Mouse (Mus musculus) stomach, embryonic 16.5 days (tissue): ENCODE data around the gene Tmod3. TPM values are rescaled to one million over a fixed set of nuclear protein-coding genes. Genes with fewer than 3 reads are reported as not detected.
"Not testable (repeated sequence)": the region's sequence is repeated elsewhere in the genome, so short reads cannot be mapped to it uniquely, and the experiment has no call there.

Experiments
- ATAC-seq: fragments of 200-750 bp; cut with Nextera tagmentation; 2 replicates; pipeline ENCODE4 v1.8.0; 2017; ENCODE audit warnings: moderate number of reproducible peaks, moderate TSS enrichment; ENCODE audit not compliant: insufficient read depth, low FRiP score
- H3K27ac ChIP-seq: fragments of 300-500 bp; sonication (generic); 2 replicates; pipeline ENCODE4 v1.5.1; 2014; ENCODE audit warnings: low read length
- H3K27me3 ChIP-seq: fragments of 300-500 bp; sonication (generic); 2 replicates; pipeline ENCODE4 v1.6.1; 2014; ENCODE audit warnings: low read length, control low read depth, mixed read lengths; ENCODE audit not compliant: control insufficient read depth, insufficient read depth
- H3K36me3 ChIP-seq: fragments of 300-500 bp; sonication (generic); 2 replicates; pipeline ENCODE4 v1.6.1; 2014; ENCODE audit warnings: low read length; ENCODE audit not compliant: control insufficient read depth, insufficient read depth
- H3K4me1 ChIP-seq: fragments of 300-500 bp; sonication (generic); 2 replicates; pipeline ENCODE4 v1.6.1; 2014; ENCODE audit warnings: low read length, control low read depth, mixed read lengths; ENCODE audit not compliant: control insufficient read depth, insufficient read depth
- H3K4me2 ChIP-seq: fragments of 300-500 bp; sonication (generic); 2 replicates; pipeline ENCODE4 v1.6.1; 2014; ENCODE audit warnings: low read depth, low read length, mixed read lengths
- H3K4me3 ChIP-seq: fragments of 300-500 bp; sonication (generic); replicated peaks from 2 replicates; pipeline ENCODE4 v1.5.1; 2014; ENCODE audit warnings: mild to moderate bottlenecking, low read length
- H3K9ac ChIP-seq: fragments of 300-500 bp; sonication (generic); 2 replicates; pipeline ENCODE4 v1.6.1; 2014; ENCODE audit warnings: low read length
- H3K9me3 ChIP-seq: fragments of 300-500 bp; sonication (generic); replicated peaks from 2 replicates; pipeline ENCODE4 v1.6.1; 2016; ENCODE audit warnings: low read length, control low read depth; ENCODE audit not compliant: control insufficient read depth
- WGBS: fragments of 180-500 bp; shearing (Covaris S2); extraction: QIAGEN DNeasy Blood & Tissue Kit; methylation state at CpG from one replicate; pipeline ENCODE4 v1.1.7; 2014; 5-methylcytosine and 5-hydroxymethylcytosine counted together
- polyA plus RNA-seq: library from polyadenylated mRNA; unstranded; fragments of >200 nt; fragmentation: Nextera tagmentation; extraction: Ambion mirVana; gene quantifications from 2 replicates; pipeline ENCODE4 v1.2.1, GENCODE M21; 2015

Tmod3 gene
- polyA plus RNA-seq, 1 experiment from 2014 or later, result 159 TPM

- peak; percentile 70 for ATAC-seq
- Histone ChIP-seq H3K9me3 (no peaks in the 10 kb centered on the region), H3K9ac (no peak overlapping the region), H3K4me2 (peak overlapping the region; percentile 3; the same call in 1 of the 2 replicates), H3K27me3 (no peaks in the 10 kb centered on the region), H3K4me3 (no peak overlapping the region), H3K27ac (peak overlapping the region; percentile 75), H3K36me3 (no peaks in the 10 kb centered on the region), H3K4me1 (peaks cover 34% of the 10 kb centered on the region)
- 17% methylated on average over 5 of the region's 5 CpGs for WGBS
These were observed 18.0 kb downstream of the Tmod3 start for GRCm38 (mm10) chr9:75541497-75541896.

GRCm38 (mm10) chr9:75536422-75536821 is 23.0 kb downstream of the Tmod3 start:
- no peak for ATAC-seq

DNA sequence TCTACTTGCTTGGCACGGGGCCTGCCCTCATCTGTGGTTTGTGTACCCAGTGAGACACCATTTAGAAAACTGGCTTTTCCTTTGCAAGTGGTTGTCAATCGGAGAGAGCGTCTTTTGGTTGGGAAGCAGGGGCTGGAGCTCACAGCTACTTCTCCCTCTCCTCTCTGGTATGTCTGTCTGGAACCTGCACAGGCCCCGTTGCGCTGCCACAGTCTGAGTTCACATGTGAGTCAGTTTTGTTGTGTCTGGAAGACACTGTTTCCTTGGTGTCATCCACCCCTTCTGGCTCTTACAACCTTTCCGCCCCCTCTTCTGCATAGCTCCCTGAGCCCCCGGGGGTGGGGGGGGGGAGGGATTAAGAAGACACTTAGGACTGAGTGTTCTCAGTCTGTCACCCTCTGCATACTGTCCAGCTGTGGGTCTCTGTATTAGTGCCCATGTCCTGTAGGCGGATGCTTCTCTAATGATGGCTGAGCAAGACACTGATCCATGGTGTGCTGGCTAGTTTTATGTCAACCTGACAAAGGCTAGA is 25.0 kb downstream of the Tmod3 start:
- no peaks in the 10 kb centered on the region for H3K36me3 ChIP-seq
- no peak overlapping the region for H3K9ac ChIP-seq
- no peak overlapping the region for H3K4me3 ChIP-seq
- no peak overlapping the region for H3K4me2 ChIP-seq
- no peak for ATAC-seq
- 0 out of 2 replicates have a peak, but pooled peaks cover 4% of the 10 kb centered on the region for H3K9me3 ChIP-seq
- H3K27me3 ChIP-seq, result no peaks in the 10 kb centered on the region
- 86% methylated on average over 8 of the region's 8 CpGs for WGBS
- H3K4me1 ChIP-seq, result peaks cover 8% of the 10 kb centered on the region
- H3K27ac ChIP-seq, result no peak overlapping the region

More at GRCm38 (mm10) chr9:75536422-75536821, 23.0 kb downstream of the Tmod3 start:
- Histone ChIP-seq H3K36me3 (no peaks in the 10 kb centered on the region), H3K27me3 (no peaks in the 10 kb centered on the region), H3K27ac (peak overlapping the region; percentile 37; the same call in 1 of the 2 replicates), H3K9ac (no peak overlapping the region), H3K9me3 (0 out of 2 replicates have a peak, but pooled peaks cover 4% of the 10 kb centered on the region), H3K4me1 (peaks cover 16% of the 10 kb centered on the region), H3K4me3 (no peak overlapping the region), H3K4me2 (no peak overlapping the region)
- WGBS, result 43% methylated on average over 1 of the region's 1 CpGs

DNA sequence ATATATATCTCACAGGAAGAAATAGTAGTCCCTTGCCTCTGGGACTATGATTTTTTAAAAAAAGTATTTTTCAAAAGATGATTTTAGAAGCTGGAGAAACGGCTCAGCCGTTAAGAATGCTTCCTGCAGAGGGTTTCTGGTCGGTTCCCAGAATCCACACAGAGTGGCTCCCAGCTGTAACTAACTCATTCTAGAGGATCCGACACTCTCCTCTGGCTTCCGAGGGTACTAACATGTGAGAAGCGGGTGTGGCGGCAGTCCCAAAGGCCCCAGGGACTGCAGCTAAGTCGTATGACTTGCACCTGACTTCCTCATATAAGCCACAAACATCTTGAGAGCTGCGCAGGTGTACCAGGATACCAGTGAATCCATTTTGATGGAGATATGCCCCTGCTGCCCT is 26.5 kb downstream of the Tmod3 start:
- not testable (repeated sequence) for H3K27ac ChIP-seq, H3K4me1 ChIP-seq, H3K9me3 ChIP-seq, H3K27me3 ChIP-seq, H3K4me2 ChIP-seq, H3K9ac ChIP-seq, ATAC-seq, H3K4me3 ChIP-seq, H3K36me3 ChIP-seq
- 77% methylated on average over 8 of the region's 9 CpGs for WGBS

DNA sequence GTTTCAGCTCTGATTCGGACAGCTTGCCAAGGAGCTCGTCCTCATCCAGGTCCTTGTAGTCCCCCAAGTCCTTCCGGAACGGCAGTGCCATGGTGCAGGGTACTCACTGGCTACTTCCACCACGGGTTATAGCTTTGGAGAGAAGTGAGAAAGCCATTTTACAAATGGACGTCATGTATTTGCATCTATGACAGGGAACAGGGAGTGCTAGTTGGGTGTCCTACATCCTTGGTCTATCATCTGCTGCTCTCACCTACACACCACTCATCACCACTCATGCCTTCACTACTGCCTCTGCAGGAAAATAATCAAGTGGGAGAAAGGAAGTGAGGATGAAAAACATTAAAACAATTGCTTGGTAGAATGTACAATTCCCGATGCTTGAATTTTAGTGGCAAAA is 27.0 kb downstream of the Tmod3 start:
- H3K36me3 ChIP-seq, result no peaks in the 10 kb centered on the region
- no peak overlapping the region for H3K27ac ChIP-seq
- no peak overlapping the region for H3K9ac ChIP-seq
- H3K4me3 ChIP-seq, result no peak overlapping the region
- no peak overlapping the region for H3K4me2 ChIP-seq
- peaks cover 7% of the 10 kb centered on the region; the same call in 1 of the 2 replicates for H3K4me1 ChIP-seq
- no peak for ATAC-seq
- H3K27me3 ChIP-seq, result no peaks in the 10 kb centered on the region
- 0 out of 2 replicates have a peak, but pooled peaks cover 4% of the 10 kb centered on the region for H3K9me3 ChIP-seq
- WGBS, result 86% methylated on average over 7 of the region's 7 CpGs

DNA sequence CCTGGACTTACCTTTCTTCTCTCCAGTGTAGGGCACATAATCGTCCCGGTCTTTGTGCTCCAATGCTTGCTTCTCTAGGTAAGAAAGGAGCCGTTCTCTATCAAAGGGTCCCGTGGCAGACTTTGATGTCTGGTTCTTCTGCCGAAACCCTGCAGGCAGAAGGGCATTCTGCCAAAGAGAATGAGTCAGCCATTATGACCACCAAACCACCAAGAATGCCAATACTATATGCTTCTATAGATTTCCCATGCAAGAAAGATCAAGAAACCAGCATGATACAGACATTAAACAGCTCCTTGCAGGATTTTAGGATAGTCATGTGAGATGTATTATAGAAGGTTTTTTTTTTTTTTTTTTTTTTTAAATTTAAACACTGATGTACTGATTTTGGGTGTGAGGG is 30.1 kb downstream of the Tmod3 start:
- no peak for ATAC-seq
- H3K4me2 ChIP-seq, result no peak overlapping the region
- WGBS, result 76% methylated on average over 5 of the region's 5 CpGs
- no peak overlapping the region for H3K4me3 ChIP-seq
- peak overlapping the region; percentile 2; the same call in 1 of the 2 replicates for H3K27ac ChIP-seq
- no peaks in the 10 kb centered on the region for H3K36me3 ChIP-seq
- peaks cover 4% of the 10 kb centered on the region; the same call in 1 of the 2 replicates for H3K4me1 ChIP-seq
- no peaks in the 10 kb centered on the region for H3K27me3 ChIP-seq
- H3K9ac ChIP-seq, result no peak overlapping the region
- H3K9me3 ChIP-seq, result no peaks in the 10 kb centered on the region

GRCm38 (mm10) chr9:75528096-75528495 is 31.4 kb downstream of the Tmod3 start:
- Histone ChIP-seq H3K27ac (no peak overlapping the region), H3K27me3 (no peaks in the 10 kb centered on the region), H3K4me3 (no peak overlapping the region), H3K36me3 (no peaks in the 10 kb centered on the region), H3K4me2 (no peak overlapping the region), H3K9me3 (no peaks in the 10 kb centered on the region), H3K9ac (no peak overlapping the region), H3K4me1 (peaks cover 4% of the 10 kb centered on the region; the same call in 1 of the 2 replicates)
- no peak for ATAC-seq
- 97% methylated on average over 9 of the region's 9 CpGs for WGBS

DNA sequence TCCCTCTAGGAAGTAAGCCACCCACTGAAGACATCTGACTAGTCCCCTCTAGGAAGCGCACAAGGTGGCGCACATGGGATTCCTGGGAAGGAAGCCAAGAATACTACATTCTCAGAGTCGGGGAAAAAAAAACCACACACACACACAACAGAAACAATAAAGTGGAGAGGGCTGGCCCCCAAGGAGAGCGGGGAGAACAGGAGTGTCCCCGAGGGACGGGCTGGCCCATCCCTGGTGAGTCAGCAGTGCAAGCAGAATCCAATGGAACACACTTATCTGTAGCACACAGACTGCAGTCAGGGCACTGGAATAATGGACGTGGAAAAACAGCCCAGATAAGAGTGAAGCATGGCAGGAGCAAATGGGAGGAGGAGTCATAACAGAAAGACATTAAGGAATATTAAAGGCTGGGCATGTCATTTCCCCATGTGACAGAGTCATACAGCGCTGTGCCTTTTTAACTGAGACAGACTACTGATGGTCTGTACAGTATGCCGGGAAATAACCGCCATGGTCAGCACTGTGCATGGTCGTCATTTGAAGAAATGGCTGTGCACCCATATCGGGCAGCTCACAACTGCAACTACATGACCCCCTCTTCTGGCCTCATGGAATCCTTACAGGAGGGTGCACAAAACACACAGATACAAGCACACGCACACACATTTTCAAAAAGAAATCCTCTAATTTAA is 31.9 kb downstream of the Tmod3 start:
- WGBS, result 65% methylated on average over 13 of the region's 13 CpGs
- Histone ChIP-seq H3K36me3 (no peaks in the 10 kb centered on the region), H3K4me1 (peaks cover 4% of the 10 kb centered on the region; the same call in 1 of the 2 replicates), H3K9ac (no peak overlapping the region), H3K27ac (peak overlapping the region; percentile 78), H3K4me3 (no peak overlapping the region), H3K4me2 (no peak overlapping the region), H3K9me3 (no peaks in the 10 kb centered on the region), H3K27me3 (no peaks in the 10 kb centered on the region)
- peak; percentile 94 for ATAC-seq

DNA sequence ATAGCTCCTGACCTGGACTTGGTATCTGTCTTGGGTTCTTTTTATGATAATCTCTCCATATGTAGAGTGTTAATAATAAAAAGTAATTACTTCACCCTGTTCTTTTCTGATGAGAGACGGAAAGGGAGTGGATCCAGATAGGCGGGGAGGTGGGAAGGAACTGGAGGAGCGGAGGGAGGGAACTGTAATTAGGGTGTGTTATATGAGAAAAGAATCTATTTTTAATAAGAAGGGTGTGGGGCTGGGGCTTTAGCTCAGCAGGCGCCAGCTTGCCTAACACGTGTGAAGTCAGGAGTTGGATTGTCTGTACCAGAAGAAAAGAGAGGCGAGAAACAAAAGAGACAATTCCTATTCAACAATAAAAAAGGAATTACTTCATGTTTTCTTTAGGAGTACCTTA is 35.8 kb downstream of the Tmod3 start:
- 0 out of 2 replicates have a peak, but pooled peaks cover 3% of the 10 kb centered on the region for H3K36me3 ChIP-seq
- no peak overlapping the region for H3K4me3 ChIP-seq
- no peak overlapping the region for H3K27ac ChIP-seq
- no peaks in the 10 kb centered on the region for H3K27me3 ChIP-seq
- H3K4me2 ChIP-seq, result no peak overlapping the region
- WGBS, result 68% methylated on average over 6 of the region's 6 CpGs
- no peak overlapping the region for H3K9ac ChIP-seq
- H3K4me1 ChIP-seq, result peaks cover 4% of the 10 kb centered on the region; the same call in 1 of the 2 replicates
- H3K9me3 ChIP-seq, result no peaks in the 10 kb centered on the region
- ATAC-seq, result peak; percentile 41; the same call in 1 of the 2 replicates
